Mouse (Mus musculus): ENCODE results near the gene Ttll8.

The Ttll8 gene

DNA sequence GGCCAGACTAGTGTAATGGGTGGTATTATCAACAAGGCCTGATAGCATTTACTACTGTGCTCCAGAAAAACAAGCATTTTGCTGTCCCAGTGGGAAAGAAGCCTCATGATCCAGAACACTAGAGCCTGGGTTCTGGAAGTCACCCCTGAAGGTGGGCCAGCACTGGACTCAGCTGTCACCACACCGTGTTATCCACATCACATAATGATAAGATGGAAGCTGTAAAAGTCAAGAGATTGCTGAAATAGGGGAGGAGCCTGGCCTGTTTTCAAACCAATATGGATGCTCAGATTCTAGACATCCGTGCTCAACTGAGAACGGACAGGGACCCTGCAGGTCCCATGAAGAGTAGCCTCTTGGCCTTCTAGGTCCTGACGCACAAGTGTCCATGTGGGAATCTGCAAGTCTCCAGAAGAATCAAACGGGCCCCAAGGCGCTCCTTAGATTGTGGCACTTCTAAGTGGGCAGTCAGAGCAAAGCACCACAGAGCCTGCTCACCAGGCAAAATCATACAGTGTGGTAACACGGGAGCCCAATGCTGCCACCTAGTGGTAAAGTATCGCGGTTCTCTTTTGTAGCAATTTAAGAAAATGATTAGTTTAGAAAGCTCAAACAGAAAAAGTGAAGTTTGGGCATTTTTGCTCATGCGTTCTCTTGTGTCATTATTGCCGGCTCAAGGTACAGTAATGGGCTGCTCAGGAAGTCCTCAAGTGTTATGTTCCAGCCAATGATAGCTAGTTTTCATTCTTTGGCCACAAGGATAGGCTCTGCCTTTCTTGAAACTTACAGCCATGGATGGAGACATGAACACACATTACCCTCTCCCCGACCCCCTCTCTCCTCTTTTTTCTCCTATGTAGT lies 32.9 kb downstream of the Ttll8 start:
- peak; percentile 90 for DNase-seq

DNA sequence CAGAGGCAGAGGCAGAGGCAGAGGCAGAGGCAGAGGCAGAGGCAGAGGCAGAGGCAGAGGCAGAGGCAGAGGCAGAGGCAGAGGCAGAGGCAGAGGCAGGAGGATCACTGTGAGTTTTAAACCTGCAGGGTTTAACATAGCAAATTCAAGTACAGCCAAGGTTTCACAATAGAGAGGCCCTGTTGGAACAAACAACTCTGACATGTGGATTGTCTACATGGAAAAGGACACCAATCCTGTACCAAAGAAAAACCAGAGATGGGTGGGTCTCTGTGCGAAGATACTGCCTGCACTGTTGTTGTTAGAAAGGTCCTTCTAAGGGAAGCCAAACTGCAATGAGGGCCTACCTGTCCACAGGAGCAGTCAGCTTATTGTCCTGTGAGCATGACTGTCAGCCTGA lies 34.2 kb downstream of the Ttll8 start:
- DNase-seq: no peak

DNA sequence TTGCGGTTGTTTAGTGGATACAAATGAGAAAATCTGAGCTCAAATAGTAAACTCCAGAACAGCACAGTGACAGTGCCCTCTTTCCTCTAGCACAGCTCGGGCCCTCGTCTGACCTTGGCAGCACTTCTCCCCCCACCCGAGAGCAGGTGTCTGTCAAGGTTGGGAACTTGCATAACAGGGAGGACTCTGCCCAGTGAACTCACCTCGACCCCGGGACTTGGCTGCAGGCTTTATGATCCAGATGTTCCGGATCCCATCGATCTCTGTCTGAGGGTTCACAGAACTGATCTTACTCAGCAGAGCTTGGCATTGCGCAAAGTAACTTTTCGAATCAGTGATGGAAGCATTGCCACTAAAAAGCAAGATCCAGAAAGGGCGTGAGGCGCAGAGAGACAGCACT lies 34.9 kb downstream of the Ttll8 start:
- no peak for DNase-seq

GRCm38 (mm10) chr15:88917126-88917525 lies 37.1 kb downstream of the Ttll8 start:
- no peak for DNase-seq

DNA sequence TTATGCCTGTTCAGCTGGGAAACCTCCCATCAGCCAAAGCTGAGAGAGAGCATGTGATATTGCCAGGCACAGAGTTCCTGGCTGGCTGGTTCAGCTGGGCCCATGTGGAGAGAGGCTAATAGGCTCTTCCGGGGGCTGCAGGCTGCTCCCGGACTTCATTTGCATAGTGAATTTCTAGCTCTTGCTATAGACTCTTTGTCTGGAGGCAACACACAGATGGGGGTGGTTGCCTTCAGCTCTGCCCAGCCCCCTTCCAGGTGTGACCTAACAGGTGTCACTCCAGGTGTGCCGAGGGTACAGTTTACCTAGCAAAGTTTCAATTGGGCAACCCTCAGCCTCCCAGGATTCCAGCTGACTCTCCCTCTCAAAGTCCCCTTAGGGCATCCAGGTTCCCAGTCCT lies 37.9 kb downstream of the Ttll8 start:
- no peak for DNase-seq

- no peak for DNase-seq
Measured at GRCm38 (mm10) chr15:88915046-88915445, 39.2 kb downstream of the Ttll8 start.

DNA sequence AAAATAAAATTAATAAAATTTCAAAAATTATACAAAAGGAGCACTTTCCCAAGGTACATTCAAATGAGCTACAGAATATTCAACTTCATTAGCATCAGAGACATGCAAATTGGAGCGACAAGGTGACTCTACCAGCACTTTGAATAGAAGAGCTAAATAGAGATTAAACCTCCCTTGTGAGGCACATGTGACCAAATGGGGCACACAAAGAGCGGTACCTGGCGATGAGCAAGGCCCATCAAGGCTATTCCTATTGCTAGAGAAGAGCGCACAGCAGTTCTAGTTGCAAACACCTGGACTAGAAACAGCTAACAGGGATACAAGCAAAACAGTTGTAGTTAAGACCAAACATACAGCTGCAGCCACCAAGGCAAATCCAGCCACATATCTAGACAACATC lies 47.9 kb downstream of the Ttll8 start:
- no peak for DNase-seq

GRCm38 (mm10) chr15:88904056-88904811 lies 50.0 kb downstream of the Ttll8 start:
- DNase-seq: no peak

DNA sequence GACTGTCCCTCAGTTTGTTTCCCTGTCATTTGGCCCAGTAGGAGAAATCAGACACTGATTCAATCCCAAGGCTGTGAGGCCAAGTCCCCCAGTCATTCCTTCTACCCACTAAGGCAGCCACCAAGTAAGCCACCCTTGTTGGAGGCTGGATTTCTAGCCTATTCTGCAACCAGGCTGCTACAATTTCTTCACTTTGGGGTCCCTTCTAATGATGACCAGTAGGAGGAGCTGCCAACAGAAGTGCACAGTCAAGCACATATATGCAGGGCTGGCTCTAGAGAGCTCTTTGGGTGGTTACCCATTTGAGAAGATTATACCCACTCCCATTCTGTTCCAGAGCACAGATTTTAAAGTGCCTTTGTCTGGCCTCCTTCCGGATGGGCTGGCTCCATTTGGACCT lies 51.1 kb downstream of the Ttll8 start:
- DNase-seq: no peak

DNA sequence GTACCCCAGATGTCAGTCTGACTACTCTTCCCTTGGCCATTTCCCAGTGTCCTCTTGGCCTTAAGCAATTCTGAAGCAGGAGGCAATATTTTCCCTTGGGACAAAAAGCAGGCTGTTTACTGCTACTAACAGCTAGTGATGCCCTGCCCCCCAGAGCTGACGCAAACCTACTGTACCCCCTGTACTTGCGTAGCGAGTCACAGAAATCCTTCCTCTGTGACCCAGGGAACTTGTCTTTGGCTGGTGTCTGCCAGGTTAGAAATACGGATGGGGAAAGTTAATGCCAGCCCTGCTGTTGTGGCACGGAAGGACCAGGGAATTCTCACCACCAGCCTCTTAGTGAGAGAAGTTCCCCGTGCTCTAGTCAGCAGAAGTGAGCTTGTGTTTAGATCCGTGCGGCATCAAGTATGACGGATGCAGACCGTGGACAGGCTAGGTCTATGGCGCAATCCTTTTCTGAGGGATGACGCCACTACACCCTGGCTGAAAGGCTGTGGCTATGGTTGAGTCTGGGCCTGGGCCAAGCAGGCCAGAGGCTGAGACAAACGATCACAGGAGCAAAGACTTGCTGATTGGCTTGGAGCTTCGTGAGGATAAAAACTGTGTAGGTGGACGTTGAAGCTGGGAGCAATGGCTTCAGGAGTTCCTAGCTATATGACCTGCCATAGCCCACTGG lies 51.9 kb downstream of the Ttll8 start:
- no peak for DNase-seq

- DNase-seq: no peak
Measured at GRCm38 (mm10) chr15:88896341-88896980, 57.8 kb downstream of the Ttll8 start.

GRCm38 (mm10) chr15:88895891-88896290 lies 58.3 kb downstream of the Ttll8 start:
- no peak for DNase-seq

DNA sequence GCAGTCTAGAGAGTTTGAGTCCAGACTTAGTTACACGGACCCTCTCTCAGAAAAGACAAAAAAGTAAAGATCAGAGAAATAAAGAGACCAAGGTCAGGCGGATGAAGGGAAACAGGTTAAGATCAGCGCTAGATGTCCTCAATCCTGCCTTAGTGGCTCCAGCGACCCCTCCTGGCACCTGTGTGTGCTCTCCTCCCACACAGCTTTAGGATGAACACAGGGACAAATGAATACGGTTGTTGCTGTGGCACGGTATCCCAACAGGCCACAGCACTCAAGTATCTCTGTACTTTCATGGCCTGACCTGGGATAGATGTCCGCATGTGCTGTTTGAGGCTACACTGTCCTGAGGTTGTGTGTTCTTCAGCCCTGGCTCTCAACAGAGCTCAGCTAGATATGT lies 59.1 kb downstream of the Ttll8 start:
- no peak for DNase-seq

DNA sequence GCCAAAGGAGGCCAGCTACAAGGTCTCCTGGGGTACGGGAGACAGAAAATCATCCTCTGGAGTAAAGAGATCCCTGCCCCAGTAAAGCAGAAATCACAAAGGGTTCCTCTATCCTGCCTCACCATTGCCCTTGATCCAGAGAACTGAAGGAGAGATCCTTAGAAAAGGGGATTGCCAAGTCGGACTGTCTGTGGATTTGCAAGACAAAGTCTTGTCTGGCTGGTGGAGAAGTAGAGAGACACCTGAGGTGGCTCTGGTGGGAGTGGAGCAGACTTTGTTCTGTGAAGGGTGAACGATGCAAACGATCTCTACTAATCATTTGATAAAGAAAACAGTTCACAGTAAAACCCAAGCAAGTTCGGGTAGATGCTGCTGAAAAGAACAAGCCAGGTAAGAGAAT lies 61.3 kb downstream of the Ttll8 start:
- no peak for DNase-seq

GRCm38 (mm10) chr15:88892252-88892651 lies 62.0 kb downstream of the Ttll8 start:
- no peak for DNase-seq

DNA sequence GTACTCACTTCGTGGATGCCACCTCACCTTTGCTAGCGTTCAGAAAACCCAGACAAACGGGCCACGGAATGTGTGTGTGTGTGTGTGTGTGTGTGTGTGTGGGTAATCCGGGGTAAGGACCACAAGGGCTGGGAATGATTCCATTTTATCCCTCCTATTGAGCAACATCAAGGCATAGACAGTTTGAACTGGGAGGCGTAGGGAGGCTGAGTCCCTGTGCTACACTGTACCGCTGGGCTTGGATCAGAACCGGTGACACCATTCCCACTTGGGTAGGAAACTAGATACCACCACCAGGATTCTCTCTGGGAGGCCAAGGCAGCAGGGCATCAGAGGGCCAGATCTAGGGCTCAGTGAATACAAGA lies 62.6 kb downstream of the Ttll8 start:
- DNase-seq: no peak

GRCm38 (mm10) chr15:88890751-88891675 lies 63.2 kb downstream of the Ttll8 start:
- DNase-seq: peak; percentile 88

DNA sequence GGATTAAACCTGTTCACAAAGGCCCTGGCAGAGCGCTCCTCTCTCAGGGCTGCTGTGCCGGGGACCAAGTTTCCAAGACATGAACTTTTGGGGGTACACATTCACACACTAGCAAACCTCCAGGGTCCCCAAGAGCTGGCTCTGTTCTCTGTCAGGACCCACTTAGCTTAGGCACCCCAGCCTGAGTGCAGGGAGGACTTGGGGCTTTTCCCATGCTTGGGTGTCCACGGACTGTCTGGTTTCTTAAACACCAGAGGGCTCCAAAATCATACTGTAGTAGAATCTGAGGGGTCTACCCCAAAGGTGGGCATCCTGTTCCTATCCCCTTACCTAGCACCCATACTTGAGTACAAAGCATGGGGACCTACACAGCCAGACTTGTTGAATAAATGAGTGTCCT lies 64.2 kb downstream of the Ttll8 start:
- DNase-seq: no peak

- DNase-seq: no peak
Measured at GRCm38 (mm10) chr15:88889032-88889431, 65.2 kb downstream of the Ttll8 start.

- DNase-seq: no peak
Measured at GRCm38 (mm10) chr15:88885376-88885775, 68.8 kb downstream of the Ttll8 start.

- DNase-seq: no peak
Measured at GRCm38 (mm10) chr15:88883342-88883741, 70.9 kb downstream of the Ttll8 start.

DNA sequence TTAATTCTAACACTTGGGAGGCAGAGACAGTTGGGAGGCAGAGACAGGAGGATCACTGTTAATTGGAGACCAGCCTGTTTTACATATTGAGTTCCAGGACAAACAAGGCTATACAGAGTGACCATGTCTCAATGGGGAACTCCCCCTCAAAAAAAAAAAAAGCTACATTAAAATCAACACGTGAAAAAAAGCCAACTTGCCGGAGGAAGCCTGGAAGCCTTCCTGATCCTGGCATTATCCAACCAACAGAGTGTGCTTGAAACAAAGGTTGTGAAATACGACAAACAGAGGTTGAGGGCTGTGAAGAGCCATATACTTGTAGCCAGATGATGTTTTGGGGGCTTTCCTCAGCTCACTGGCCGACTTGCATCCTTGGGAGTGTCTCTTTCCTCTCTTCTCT lies 71.4 kb downstream of the Ttll8 start:
- no peak for DNase-seq

Measured in cerebellum, adult 9-10 months (tissue).